Mouse (Mus musculus): ENCODE results near the gene Ogfod2.

The Ogfod2 gene

DNA sequence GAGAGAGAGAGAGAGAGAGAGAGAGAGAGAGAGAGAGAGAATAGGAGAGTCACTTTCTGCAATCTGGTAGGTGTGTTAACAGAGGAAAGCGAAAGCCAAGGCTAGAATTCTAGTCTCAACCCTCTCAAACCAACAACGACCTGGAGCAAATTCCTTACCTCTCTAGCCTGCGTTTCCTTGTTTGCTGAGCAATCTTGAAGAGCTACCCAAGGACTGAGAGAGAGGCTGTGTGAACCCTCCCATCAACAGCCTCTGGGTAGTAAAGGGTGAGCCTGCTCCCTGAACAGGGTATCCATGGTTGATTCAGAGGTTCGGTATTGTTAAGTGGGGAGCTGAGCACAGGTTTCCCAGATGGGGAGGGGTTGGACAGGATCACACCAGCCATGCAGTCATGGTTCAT, 40.6 kb downstream of the Ogfod2 start:
- no peak for DNase-seq (ENCODE audit: extremely low spot score, low spot score)

DNA sequence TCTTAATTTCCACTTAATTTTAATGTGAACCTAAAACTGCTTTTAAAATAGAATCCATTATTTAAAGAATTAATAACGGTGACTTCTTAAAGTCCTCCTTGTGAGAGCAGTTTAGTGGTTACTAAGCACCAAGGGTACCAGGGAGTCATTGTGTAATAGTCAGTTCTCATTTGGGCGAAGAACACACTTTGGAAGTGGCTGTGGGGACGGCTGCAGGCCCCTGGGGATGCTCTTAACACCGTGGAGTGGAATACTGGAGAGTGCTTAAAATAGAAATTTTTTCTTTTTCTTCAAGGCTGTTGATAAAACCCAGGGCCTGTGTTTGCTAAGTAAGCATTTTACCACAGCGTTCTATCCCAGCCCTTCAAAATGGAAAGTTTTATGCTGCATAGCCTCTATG, 43.8 kb downstream of the Ogfod2 start:
- DNase-seq (ENCODE audit: extremely low spot score, low spot score), result no peak

DNA sequence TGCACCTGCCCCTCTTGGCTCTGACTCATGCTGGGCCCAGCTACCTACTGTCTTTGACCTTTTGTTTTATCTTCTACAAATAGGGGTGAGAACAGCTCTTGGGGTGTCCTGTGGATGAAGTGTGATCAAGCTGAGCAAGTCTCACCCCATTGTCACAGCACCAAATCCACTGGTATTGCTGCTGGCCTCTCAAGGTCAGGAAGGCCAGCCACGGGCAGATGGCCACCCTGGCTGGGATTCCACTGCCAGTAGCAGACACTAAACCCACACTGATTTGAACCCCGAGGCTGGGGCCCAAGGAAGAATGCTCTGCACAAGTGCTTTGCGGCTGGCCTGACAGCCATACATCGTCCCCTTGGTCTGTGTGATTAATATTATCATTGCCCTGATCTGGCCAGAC, 46.2 kb downstream of the Ogfod2 start:
- DNase-seq (ENCODE audit: extremely low spot score, low spot score), result no peak

DNA sequence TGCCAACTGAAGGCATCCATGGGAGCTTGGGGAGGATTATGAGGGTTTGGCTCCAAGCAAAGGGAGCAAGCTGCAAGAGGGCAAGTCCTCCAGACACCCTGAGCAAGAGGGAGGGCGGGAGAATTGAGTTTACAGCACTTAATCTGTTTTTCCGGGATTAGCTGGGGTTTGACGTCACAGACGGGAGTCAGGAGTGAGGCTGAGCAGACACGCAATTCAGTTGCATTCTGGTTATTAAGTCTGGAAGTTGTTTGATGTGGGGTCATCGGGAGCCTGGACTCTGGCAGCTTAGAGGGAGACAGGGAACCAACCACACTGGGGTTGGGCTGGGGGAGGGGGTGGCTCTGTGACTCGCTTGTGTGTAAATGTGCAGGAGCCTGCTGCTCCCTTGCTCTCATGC, 47.4 kb downstream of the Ogfod2 start:
- no peak for DNase-seq (ENCODE audit: extremely low spot score, low spot score)

DNA sequence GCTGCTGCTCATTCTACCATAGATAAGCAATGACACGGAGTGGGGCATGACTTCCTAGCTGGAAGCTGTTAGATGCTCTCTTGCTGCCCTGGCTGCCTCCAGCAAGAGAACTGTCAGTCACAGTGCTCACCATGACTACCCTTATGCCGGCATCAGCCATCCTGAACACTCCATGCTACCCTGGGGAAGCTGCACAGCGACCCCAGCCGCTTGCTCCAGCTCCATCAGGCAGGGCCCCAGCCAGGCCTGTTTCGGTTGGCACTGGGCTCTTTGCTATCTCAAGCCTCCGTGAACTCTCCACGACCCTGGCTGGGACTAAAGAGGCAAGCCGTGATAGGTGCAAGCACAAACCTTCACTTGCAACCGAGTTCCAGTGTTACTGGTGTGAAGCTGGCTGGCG, 49.7 kb downstream of the Ogfod2 start:
- peak; percentile 27 for DNase-seq (ENCODE audit: extremely low spot score, low spot score)

DNA sequence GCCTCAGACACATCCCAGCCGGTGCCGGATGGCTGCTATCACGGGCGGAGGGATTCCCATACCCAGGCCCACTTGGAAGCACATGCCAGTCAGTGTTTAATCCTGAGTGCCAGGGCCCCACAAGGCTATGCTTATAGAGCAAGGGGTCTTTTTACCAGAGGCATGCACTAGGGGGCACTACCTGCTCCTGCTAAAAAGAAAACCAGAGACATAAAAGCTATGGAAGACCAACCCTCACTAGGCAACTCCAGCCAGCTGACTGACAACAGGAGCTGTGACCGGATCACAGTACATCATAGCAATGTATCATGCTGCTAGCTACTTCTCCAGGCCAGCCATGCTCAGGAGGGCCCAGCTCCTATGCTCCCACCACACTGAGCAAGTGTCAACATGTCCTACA, 50.5 kb downstream of the Ogfod2 start:
- DNase-seq (ENCODE audit: extremely low spot score, low spot score), result peak; percentile 48

DNA sequence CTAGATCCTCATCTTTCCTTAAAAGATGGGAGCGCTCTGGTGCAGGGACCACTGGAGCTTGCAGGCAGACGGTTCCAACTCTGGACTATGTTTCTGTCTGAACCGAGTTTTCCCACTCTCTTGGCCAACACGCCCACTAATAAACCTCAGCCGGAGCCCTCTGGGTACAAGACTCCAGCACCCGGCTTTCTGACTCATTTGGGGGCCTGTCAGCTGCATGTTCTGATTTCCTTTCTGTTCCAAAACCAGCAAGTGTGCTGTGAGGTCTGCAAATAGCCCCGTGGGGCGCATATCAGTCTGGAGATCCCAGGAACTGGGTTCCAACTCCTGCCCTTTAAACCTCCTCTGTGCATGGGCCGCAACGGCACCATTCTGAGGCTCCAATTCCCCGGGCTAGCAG, 51.3 kb downstream of the Ogfod2 start:
- DNase-seq (ENCODE audit: extremely low spot score, low spot score), result no peak
